Mouse (Mus musculus): ENCODE results near the gene Hoxb5.

Hoxb5 gene

DNA sequence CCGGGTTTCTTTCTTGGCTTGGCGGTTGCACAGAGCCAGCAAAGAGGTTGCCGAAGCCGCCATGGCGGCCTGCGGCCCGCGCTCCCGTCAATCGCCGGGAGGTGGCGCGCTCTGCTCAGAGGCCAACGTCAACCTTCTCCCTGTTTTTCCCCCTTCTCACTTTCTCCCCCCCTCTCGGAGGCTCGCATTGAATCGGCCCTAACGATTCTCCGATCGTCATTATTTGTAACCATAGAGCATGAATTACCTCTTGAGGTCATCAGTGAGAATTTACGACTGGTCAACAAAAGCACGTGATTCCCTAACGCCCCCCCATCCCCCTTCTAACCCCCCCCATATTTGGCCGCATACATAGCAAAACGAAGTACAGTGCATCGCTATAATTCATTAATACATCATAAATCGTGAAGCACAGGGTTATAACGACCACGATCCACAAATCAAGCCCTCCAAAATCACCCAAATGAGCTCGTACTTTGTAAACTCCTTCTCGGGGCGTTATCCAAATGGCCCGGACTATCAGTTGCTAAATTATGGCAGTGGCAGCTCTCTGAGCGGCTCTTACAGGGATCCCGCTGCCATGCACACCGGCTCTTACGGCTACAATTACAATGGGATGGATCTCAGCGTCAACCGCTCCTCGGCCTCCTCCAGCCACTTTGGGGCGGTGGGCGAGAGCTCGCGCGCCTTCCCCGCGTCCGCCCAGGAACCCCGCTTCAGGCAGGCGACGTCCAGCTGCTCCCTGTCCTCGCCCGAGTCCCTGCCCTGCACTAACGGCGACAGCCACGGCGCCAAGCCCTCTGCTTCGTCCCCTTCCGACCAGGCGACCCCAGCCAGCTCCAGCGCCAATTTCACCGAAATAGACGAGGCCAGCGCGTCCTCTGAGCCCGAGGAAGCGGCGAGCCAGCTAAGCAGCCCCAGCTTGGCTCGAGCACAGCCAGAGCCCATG lies at the start of gene Hoxb5:
Gene Hoxb5 (plus strand): TSS at position 186 of the 949 bp plus-strand sequence.
- DNase-seq = peak; percentile 92 to 95

DNA sequence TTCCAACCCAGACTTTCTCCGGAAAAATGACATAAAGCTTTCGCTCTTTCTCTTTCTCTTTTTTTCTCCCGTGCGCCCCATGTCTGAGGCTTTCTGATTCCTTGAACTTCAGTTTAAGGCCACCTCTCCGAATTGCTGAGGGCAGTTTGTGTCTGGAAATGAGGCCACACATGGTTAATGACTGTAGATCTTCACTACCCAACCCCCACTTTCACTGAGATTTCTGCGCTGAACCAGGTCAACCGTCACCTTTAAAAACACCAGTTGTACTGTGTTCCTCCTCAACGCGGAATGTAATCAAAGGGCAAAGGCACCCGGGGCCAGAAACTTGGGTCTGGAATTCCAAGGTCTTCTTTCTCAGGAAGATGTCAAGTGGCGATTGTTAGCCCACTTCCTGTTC lies 48.9 kb upstream of the Hoxb5 start:
- peak in 1 of 2 experiments; percentile 63 for DNase-seq

DNA sequence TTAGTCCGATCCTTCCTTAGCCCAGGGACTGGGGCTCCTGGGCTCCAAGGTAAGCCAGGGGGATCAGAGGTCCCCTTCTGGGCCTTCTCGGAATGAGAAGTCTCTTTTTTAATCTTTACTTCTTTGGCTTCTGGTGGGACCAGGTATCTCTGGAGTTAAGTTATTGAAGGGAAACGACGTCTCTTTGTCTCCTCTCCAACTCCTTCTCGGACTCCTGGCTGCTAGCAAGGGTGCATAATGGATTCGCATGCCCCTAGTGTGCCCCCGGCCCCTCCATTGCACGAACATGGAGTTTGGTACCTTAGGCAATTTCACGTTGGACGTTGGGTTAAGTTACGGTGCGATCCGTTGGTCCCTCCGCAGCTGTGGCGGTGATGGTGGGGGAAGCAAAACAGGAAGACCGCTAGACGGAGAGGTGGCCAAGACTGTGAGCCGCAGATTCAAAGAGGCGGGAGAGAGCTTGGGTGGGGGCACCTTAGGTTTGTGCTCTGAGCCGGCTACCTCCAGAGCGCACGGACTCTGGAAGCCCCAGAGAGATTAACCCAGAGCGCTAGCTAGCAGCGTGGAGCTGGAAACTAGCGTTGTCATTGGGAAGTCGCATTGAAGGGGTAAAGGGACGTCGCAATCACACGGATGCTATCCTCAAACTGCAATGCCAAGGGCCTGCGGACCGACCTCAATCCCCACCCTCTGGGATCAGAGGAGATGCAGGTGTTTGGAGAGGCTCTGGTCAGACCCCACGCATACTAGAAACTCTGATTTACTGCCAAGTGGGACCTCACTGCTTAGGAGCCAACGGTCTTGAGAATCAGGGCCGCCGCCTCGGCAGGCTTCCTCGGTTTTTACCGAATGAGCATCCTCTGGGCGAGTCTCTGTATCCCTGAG lies 47.8 kb upstream of the Hoxb5 start:
- DNase-seq = peak in 1 of 2 experiments; percentile 57

DNA sequence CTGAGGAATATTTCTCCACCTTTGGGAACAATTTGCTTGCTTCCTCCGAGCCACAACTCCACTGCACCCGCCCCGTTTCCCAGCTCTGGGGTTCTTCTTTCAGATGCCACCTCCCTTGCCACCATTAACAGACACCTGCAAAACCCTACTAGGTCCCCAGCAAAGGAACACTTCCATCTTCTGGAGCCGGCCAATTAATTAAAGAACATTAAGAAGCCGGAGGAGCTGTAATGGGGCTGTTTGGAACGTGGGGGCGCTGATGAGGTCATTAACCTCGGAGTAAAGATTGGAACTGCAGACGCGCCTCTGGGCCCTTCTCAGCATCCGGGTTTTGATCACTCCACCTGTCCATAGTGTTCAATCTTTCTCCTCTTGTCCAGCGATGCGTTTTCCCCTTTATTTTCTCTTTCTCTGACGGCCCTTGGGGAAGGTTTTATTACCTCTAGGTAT lies 47.1 kb upstream of the Hoxb5 start:
- peak in 1 of 2 experiments; percentile 63 for DNase-seq

DNA sequence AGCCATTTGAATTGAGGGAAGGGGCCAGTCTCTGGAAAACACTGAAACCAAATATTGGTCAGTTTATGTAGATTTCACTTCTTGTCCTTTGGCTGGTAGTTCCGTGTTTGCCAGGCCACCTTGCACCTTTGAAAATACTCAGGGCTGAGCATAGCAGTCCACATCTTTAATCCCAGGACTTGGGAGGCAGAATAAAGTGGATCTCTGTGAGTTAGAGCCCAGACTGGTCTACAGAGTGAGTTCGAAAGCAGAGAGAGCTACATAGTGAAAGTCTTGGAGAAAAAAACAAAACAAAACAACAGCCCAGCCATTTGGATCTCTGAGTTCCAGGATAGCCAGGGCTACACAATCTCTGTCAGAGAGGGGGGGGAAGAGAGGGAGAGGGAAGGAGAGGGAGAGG lies 46.0 kb upstream of the Hoxb5 start:
- DNase-seq = no peak

DNA sequence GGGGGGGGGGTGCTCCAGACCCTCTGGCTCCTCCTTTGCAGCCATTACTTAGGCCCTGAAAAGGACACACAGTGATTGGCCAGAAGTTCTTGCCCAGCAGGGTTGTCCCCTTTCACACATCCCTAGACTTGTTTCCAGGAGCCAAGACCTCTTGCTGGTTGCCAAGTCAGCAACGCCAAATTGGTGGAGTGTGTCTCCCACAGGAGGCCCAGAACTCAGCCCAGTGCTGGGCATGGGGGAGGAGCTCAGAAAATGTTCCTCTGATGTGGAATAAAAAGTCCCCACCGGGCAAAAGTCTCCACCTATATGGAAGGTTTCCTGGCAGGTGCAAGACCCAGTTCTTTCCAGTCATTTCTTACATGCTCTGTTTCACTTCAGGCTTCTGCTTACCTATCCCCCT lies 44.1 kb upstream of the Hoxb5 start:
- peak; percentile 43 to 65 for DNase-seq

DNA sequence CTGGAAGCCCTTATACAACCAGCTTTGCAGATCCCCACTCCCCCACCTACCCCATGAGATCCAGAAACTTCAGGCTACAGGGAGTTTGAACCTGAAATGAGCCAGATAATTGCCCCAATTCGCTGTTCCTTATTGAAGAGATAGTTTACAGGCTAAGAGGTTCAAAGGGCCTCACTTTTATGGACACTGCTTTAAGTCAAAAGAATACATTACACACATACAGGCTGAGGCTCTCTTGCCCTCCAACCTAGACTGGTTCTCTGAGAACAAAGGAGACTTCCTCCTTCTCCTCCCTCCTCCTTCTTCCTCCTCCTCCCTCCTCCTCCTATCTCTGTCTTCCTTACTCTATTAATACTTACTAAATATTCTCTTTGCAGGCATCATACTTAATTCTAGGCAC lies 43.6 kb upstream of the Hoxb5 start:
- DNase-seq = no peak

DNA sequence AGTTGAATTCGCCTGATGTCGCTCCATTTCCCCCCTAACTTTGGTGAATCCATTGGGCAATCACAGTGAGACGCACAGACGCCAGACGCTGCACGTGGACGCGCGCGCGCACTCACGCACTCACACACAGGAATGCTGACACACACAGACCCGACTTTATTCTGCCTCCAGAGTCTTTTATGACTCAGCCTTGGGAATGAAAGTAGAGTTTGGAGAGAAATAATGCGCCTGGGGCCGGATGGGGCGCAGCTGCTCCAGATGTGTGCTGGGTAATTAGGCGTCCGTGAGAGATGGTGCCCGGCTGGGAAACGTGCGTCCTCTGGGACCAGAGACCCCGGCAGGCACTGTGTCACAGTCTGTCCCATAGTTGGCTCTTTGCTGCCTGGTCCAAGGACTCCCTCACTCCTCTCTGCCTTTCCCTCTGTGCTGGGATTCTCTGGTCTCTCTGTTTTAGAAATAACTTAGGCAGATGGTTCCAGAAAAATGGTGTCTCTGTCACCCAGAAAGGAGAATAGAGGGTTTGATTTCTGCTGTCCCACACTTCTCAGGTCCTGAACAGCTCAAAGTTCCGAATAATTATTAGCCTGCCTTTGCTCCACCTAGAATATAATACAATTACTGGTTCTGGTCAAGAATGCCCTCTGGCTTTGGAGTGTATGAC lies 42.7 kb upstream of the Hoxb5 start:
- DNase-seq = peak; percentile 65 to 76

DNA sequence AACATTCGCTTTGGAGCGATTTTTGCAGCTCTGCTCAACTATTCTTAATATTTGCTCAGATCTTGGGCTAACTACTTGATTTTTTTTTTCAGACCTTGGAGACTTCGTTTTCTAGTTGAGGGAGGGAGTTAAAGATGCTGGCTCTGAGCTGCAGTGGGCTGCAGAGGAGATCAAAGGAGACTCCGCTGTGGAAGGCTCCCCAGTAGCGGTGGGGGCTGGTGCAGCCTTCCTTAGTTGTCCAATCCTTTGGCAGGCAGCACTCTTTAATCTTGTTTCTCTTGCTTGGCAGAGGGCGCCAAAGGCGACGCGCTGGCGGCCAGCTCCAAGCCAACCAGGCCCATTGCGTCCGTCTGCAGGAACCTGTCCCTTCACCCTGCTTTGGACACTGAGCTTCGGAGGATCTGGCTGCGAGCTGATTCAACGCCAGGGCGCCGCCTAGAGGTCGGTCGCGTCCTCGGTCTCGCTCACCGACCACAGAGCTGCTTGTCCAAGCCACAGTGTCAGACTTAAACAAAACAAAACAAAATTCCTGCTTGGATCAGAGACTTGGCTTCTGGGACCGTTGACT lies 41.7 kb upstream of the Hoxb5 start:
- DNase-seq = peak; percentile 96

DNA sequence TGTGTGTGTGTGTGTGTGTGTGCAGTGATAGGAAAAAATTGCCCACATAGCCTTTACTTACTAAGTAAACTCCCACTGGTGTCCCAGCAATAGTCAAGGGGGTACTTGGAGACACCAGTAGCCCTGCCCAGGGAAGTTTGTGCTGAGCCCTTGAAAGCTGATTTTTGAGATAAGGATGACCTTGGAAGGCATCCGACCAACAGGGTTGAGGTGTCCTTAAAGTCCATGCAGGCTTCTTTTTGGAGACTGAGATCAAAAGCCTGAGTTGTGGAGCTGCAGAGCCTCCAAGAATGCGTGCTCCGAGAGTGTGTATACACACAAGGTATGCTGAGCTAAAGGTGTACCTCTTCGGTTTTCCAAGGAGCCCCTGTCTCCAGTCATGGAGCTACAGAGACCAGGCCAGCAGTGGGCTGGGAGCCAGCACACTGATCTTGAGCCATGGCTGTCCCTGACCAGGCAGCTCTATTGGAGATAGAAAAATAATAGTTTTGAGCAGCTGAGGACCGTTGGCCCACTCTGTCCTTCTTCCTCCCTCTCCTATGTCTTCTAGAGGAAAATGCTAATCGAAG lies 40.8 kb upstream of the Hoxb5 start:
- DNase-seq = no peak

DNA sequence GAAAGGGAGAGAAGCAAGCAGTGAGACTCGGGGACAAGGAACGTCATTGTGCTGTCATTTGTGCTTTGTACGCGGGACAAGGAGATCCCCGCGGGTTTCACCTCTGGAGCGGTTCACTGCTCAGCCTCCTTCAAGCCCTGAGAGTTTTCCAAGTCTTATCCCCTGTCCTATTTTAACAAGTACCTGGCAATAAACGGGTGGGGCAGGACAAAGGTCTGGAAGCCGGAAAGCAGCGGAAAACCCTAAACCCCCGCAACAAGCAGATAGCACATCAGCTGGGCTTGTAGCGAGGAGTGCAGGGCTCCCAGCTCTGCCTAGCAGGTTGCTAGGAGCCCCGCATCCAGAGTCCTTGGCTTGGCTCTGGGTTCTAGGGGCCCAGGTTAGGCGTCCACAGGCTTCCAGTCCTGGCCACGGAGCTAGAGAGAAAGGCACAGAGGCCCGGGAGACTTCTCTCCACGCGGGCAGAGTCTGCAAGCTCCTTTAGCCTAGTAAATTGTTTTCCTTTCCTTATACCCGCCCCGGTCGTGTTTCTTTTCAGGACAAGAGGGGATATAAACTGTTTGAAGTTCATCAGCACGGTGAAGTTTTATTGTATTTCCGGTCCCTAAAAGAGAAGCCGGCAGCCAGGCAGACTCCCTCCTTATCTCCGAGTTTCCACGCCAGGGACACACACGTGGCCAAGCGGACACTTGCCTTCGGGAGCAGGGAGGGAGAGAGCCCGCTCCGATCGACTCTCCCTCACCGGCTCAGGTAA lies 39.3 kb upstream of the Hoxb5 start:
- DNase-seq = peak in 1 of 2 experiments; percentile 33

DNA sequence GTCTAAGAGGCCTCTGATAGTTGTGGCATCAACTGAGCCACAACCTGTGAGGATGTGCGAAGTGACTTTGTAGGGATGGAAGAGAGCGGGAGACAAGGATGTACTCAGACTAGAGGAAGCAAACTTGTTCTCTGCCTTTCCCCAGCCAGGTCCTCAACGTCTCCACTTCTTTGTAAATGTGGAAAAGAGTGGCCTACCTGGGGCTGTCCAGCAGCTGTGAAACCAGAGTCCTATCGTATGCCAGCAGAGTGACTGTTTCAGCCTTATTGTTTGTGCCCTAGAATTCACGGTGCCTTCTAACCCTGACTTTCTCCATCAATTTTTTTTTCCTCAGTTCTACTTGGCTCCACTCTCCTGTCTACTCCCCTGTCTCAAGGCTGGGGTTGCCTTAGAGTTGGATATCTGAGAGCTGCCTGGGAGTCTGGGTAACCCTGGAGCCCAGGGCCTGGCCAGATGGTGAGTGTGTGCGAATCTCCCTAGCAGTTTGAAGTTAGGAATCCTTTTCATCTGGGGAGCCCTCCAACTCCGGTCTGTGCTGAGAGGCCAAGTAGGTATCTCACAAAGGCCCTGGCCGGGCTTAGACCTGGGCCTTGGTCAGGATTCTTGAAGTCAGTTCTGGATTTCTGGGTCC lies 38.6 kb upstream of the Hoxb5 start:
- DNase-seq = peak in 1 of 2 experiments; percentile 1

DNA sequence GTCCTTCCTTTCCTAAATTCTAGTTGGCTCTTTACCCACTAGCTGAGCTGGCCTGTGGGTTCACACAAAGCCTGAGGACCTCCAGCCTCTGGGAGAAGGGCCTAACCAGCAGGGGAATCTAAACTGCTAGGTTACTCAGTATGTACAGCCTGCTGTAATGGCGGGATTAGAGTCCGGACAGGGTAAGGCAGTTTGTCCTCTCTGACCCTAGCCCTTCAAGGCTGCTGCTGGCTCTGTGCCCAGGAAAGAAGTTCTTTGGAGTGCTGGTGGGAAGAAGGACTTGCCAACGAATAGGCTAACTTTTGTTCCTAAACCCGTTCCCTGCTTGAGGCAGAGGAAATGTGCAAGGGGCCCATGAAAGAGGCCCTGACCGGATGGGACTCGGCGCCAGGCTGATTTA lies 37.2 kb upstream of the Hoxb5 start:
- DNase-seq = peak; percentile 76 to 83

DNA sequence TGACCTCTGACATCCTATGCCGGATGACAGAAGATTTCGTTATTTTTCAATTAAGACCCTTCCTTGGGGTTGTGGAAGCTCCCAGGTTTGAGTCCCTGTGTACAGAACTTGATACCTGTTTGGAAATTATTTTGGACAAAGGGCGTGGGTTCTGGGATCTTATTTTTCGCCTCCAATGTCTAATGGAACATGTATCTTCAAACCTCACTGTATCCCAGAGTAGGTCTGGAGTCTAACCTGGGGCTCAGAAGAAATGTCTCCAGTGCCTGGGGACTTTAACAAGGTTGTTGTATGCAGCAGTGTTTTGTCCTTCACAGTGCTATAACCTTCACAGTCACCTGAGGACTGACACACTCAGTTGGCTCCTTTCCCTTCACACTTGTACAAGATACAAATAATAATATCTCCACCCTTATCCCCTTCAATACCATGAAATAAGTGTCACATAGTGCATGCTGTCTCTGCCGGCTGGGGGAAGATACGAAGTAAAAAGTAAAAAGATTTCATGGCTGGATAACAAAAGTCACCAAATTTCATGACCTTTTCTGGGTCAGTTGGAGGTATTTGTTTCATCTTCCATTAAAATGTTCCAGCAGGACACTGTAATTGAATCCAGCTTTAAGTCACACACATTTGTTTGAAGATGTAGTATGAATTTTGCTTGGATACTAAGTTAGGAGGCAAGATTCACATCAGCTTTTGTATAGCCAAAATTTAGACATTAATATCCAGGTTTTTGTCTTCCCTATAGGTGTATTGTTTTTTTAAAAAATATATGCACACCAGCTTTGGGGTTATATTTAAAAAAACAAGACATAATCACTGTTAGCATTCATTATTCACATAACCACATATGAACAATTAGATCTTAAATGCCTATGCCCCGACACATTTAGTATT lies 35.9 kb upstream of the Hoxb5 start:
- no peak for DNase-seq

DNA sequence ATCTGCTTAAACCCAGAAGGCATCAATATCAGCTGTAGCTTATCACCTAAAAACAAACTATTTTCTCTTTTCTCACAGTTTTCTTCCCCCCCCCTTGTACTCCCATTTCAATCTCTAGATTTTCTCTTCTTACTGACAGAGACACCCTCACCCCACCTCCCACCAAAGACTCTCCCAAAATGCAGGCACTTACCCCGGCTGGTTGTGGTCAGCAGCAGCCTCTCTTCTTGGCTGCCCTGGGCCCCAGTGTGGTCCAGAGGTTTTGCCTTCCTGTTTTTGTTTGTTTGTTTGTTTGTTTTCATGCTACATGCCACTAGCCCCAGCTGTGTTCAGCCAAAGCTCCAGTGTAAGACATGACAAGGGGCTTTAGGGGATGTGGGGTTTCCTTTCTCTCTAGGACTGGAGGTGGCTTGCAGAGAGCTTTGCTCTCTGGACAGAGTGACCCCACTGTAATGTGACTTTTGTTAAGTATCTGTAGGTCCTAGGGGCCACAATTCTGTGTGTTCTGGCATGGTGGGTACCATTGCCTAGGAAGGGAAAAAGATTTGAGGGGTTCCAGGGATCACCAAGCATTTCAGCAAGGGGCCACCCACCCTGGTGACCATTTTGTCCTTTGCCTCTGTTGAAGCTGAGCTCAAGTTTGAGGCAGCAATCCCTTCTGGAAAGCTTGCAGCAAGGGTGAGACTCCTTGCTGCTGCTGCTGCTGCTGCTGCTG lies 34.9 kb upstream of the Hoxb5 start:
- DNase-seq = peak in 1 of 2 experiments; percentile 2

DNA sequence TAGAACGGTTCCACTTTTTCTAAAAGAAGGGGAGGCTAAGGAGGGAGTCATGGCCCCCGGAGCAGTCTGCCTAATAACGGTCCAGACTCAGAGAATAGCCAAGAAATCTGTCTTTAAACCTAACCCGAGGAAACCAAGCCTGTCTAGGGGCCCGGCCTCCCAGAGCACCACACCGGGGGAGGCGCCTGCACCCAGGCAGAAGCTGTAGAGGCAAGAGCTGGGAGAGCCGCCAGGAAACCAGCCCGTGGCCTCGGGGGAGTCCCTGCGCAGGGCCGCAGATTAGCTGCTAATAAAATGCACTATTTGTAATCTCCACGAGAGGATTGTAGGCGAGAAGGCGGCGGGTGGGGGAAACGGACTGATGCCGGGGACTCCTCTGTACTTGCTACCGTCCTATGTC lies 33.3 kb upstream of the Hoxb5 start:
- peak; percentile 80 to 87 for DNase-seq

DNA sequence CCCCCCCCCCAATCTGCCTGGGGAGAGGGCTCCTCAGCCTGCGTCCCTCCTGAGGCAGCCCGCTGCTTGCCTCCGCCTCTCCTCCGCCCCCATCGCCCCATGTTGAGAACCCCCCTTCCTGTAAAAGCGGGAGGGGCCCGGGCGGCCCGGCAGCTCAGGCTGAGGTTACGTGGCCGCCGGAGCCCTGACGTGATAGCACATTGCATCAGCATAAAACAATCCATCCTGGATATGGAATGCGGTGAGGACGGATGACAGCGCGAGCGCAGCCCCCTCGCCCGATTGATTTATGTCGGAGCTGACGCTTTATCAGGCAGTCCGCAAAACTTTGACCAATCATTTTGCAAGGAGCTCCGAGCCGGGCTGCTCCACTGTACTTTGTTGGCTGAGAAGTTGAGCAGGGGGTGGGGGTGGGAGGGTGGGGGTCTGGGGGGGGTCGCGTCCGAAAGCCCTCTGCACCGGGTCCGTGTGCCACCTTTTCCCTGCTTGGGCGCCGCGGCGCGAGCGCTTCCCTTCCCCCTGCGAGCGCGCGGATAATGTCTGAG lies 32.1 kb upstream of the Hoxb5 start, which contains the start of gene Hoxb9:
Gene Hoxb9 (plus strand): TSS at position 462 of the 545 bp plus-strand sequence.
- peak; percentile 83 to 89 for DNase-seq

DNA sequence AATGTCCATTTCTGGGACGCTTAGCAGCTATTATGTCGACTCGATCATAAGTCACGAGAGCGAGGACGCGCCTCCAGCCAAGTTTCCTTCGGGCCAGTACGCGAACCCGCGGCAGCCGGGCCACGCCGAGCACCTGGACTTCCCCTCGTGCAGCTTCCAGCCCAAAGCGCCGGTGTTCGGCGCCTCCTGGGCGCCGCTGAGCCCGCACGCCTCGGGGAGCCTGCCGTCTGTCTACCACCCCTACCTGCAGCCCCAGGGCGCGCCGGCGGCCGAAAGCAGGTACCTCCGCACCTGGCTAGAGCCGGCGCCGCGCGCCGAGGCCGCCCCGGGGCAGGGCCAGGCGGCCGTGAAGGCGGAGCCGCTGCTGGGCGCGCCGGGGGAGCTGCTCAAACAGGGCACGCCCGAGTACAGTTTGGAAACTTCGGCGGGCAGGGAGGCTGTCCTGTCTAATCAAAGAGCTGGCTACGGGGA lies 31.6 kb upstream of the Hoxb5 start:
- peak; percentile 78 to 89 for DNase-seq

Measured in kidney, postnatal 4 days (tissue).